18 mouse cellular contexts compared by ENCODE assay signal in the genomic region with DNA sequence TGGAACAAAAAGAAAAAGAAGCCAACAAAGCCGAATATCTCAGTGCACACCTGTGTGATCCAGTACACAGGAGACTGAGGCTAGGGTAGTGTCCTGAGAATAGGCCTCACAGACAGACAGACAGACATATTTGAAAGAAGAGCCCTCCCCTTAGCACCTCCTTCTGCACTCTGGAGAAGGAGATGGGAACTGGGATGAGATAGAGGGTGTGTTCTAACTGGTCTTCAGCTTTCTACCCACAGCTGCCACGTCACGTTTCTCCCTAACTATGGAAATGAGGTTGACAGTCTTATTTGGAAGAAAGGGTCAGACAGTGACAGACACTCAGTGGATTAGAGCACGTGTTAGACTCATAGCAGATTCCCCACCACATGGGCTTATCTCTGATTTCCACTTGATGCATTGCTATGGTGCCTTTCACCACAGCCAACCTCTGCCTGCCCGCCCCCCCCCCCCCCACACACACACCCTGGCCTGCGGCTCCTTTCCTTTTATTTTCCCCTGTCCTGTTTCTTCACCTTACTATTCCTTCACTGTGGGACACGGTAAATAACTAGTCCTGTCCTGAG. TPM values are rescaled to one million over a fixed set of nuclear protein-coding genes. Genes with fewer than 3 reads are reported as not detected.
DNase-seq lines count a peak whose midpoint lies in the region; ATAC-seq and TF ChIP-seq lines count a peak whose summit lies in the region.
"Had no signal": no experiment of that assay in that cellular context is flagged by ENCODE, and none has a peak within 500 bp of the region (broad histone marks: within the 10 kb centered on the region; RNA-seq: fewer than 3 reads in every experiment).

No protein-coding gene starts in this region.

- H3K9ac ChIP-seq in heart, embryonic 15.5 days = no peak overlapping the region
- H3K9ac ChIP-seq in midbrain, postnatal 0 days (replicated peaks; ENCODE audit: low read length, poor library complexity, severe bottlenecking) = no peak overlapping the region
- H3K9ac ChIP-seq in midbrain, embryonic 14.5 days (replicated peaks; ENCODE audit: low read length) = no peak overlapping the region
- no peak overlapping the region for H3K9ac ChIP-seq in forebrain, embryonic 16.5 days (replicated peaks; ENCODE audit: low read depth, low read length)
- H3K9ac ChIP-seq: hindbrain, embryonic 14.5 days had no signal

- H3K4me1 ChIP-seq in heart, embryonic 15.5 days (replicated peaks) = peaks cover 47% of the 10 kb centered on the region
- no peaks in the 10 kb centered on the region for H3K4me1 ChIP-seq in midbrain, postnatal 0 days (ENCODE audit: insufficient read depth, low read length)
- H3K4me1 ChIP-seq in midbrain, embryonic 14.5 days (ENCODE audit: control insufficient read depth, insufficient read depth, low read length) = peaks cover 17% of the 10 kb centered on the region; the same call in 1 of the 2 replicates
- H3K4me1 ChIP-seq in forebrain, embryonic 16.5 days (replicated peaks; ENCODE audit: control insufficient read depth, insufficient read depth, low read length) = peaks cover 40% of the 10 kb centered on the region

- no peaks in the 10 kb centered on the region for H3K27me3 ChIP-seq in heart, embryonic 15.5 days
- no peaks in the 10 kb centered on the region for H3K27me3 ChIP-seq in midbrain, postnatal 0 days (ENCODE audit: insufficient read depth, low read length)
- no peaks in the 10 kb centered on the region for H3K27me3 ChIP-seq in midbrain, embryonic 14.5 days (ENCODE audit: control insufficient read depth, insufficient read depth, low read length)
- no peaks in the 10 kb centered on the region for H3K27me3 ChIP-seq in forebrain, embryonic 16.5 days (replicated peaks; ENCODE audit: control insufficient read depth, insufficient read depth, low read length)

- H3K4me2 ChIP-seq in heart, embryonic 15.5 days = no peak overlapping the region
- H3K4me2 ChIP-seq in midbrain, postnatal 0 days (ENCODE audit: low read depth, low read length, poor library complexity, severe bottlenecking) = no peak overlapping the region
- H3K4me2 ChIP-seq in midbrain, embryonic 14.5 days (ENCODE audit: low read length) = no peak overlapping the region
- H3K4me2 ChIP-seq in forebrain, embryonic 16.5 days (ENCODE audit: low read length) = no peak overlapping the region
- H3K4me2 ChIP-seq: heart, embryonic 11.5 days; hindbrain, embryonic 14.5 days had no signal

- peak overlapping the region; percentile 23; the same call in 1 of the 2 replicates for H3K27ac ChIP-seq in heart, embryonic 15.5 days
- no peak overlapping the region for H3K27ac ChIP-seq in midbrain, postnatal 0 days (ENCODE audit: low read depth, low read length)
- no peak overlapping the region for H3K27ac ChIP-seq in midbrain, embryonic 14.5 days (replicated peaks; ENCODE audit: low read depth, low read length)
- H3K27ac ChIP-seq in forebrain, embryonic 16.5 days (ENCODE audit: low read length) = peak overlapping the region; percentile 36; the same call in 1 of the 2 replicates
- H3K27ac ChIP-seq: embryonic facial prominence, embryonic 10.5 days; hindbrain, embryonic 14.5 days; kidney, postnatal 0 days had no signal

- no peak for DNase-seq in heart, adult 8-10 months (ENCODE audit: low spot score)
- DNase-seq in midbrain, postnatal 0 days (ENCODE audit: low spot score) = no peak
- no peak for DNase-seq in midbrain, embryonic 14.5 days
- DNase-seq in frontal cortex, postnatal 10 days (ENCODE audit: low spot score in 2 of 2) = no peak
- DNase-seq: adrenal gland, postnatal 25 days; gastrocnemius, adult 2 months; lung, postnatal 36 days; thymus, postnatal 14 days had no signal

- no peak for ATAC-seq in heart, embryonic 15.5 days (replicated peaks; ENCODE audit: insufficient number of reproducible peaks, insufficient read depth, low FRiP score, low read depth)
- 0 out of 2 replicates have a peak, but pooled peaks have one; percentile 25 for ATAC-seq in midbrain, postnatal 0 days (ENCODE audit: low FRiP score)
- no peak for ATAC-seq in midbrain, embryonic 14.5 days (ENCODE audit: low FRiP score, low TSS enrichment)
- ATAC-seq in forebrain, embryonic 16.5 days = 0 out of 2 replicates have a peak, but pooled peaks have one; percentile 6
- peak; percentile 66 for ATAC-seq in megakaryocyte-erythroid progenitor cell, adult 5-6 weeks (replicated peaks; ENCODE audit: low FRiP score, low TSS enrichment, poor library complexity, severe bottlenecking)
- ATAC-seq: activated CD4-positive, CD25-positive, alpha-beta regulatory T cell, adult 4 months; CD4-positive, CD25-positive, alpha-beta regulatory T cell, adult 4 months; intestine, embryonic 16.5 days had no signal

- TF ChIP-seq CTCF in midbrain, postnatal 0 days (IDR thresholded peaks at IDR 0.05) = no peak

- 43% methylated on average over 7 of the region's 7 CpGs for WGBS in heart, embryonic 15.5 days
- 49% methylated on average over 7 of the region's 7 CpGs for WGBS in midbrain, postnatal 0 days
- WGBS in midbrain, embryonic 14.5 days = 42% methylated on average over 7 of the region's 7 CpGs
- WGBS in forebrain, embryonic 16.5 days = 56% methylated on average over 6 of the region's 7 CpGs

- no peaks in the 10 kb centered on the region for H3K9me3 ChIP-seq in heart, embryonic 15.5 days (replicated peaks)
- no peaks in the 10 kb centered on the region for H3K9me3 ChIP-seq in midbrain, postnatal 0 days (ENCODE audit: low read length)
- no peaks in the 10 kb centered on the region for H3K9me3 ChIP-seq in midbrain, embryonic 14.5 days (ENCODE audit: control insufficient read depth, low read length)
- H3K9me3 ChIP-seq in forebrain, embryonic 16.5 days (ENCODE audit: control insufficient read depth, low read length) = no peaks in the 10 kb centered on the region
- H3K9me3 ChIP-seq: embryonic facial prominence, embryonic 10.5 days had no signal

- peaks cover 11% of the 10 kb centered on the region for H3K36me3 ChIP-seq in heart, embryonic 15.5 days
- H3K36me3 ChIP-seq in midbrain, postnatal 0 days (ENCODE audit: insufficient read depth, low read length) = no peaks in the 10 kb centered on the region
- no peaks in the 10 kb centered on the region for H3K36me3 ChIP-seq in midbrain, embryonic 14.5 days (ENCODE audit: control insufficient read depth, insufficient read depth, low read length)
- no peaks in the 10 kb centered on the region for H3K36me3 ChIP-seq in forebrain, embryonic 16.5 days (ENCODE audit: control insufficient read depth, insufficient read depth)

- H3K4me3 ChIP-seq in heart, embryonic 15.5 days = no peak overlapping the region
- no peak overlapping the region for H3K4me3 ChIP-seq in midbrain, postnatal 0 days (ENCODE audit: low read depth, low read length)
- no peak overlapping the region for H3K4me3 ChIP-seq in midbrain, embryonic 14.5 days (replicated peaks; ENCODE audit: low read depth, low read length)
- no peak overlapping the region for H3K4me3 ChIP-seq in forebrain, embryonic 16.5 days (replicated peaks; ENCODE audit: low read length)
- H3K4me3 ChIP-seq: embryonic facial prominence, embryonic 10.5 days; gastrocnemius, adult 2 months had no signal

RNA-seq across cellular contexts. Expression of a gene that starts 46.3 kb away (rescaled TPM):
- 19.8 and 24.3 TPM in 2 replicates for polyA plus RNA-seq in heart, embryonic 15.5 days (2015; fragmentation: Nextera tagmentation; extraction: Ambion mirVana)
- 10 to 100 TPM; 68.5 to 92.9 (median 77.7) TPM for total RNA-seq in heart, adult 8-10 months (2022)
- total RNA-seq in midbrain, postnatal 0 days (2014; rRNA removed) = 12.5 and 15.8 TPM in 2 replicates
- 3.1 and 4.1 TPM in 2 replicates for polyA plus RNA-seq in midbrain, postnatal 0 days (2015; fragmentation: Nextera tagmentation; extraction: Ambion mirVana)
- 5.9 and 7.8 TPM in 2 replicates for polyA plus RNA-seq in midbrain, embryonic 14.5 days (2014; fragmentation: Nextera tagmentation; extraction: Ambion mirVana)
- polyA plus RNA-seq in forebrain, embryonic 16.5 days (2015; fragmentation: Nextera tagmentation; extraction: Ambion mirVana) = 7.7 and 8.0 TPM in 2 replicates
- 0.24 TPM in 1 of 2 replicates, not detected in the other for total RNA-seq in megakaryocyte-erythroid progenitor cell, adult 5-6 weeks (2014; fragmentation: Nextera tagmentation)
- not detected in 2 replicates for total RNA-seq in megakaryocyte-erythroid progenitor cell, adult 5-6 weeks (2017)
- polyA plus RNA-seq: activated CD4-positive, CD25-positive, alpha-beta regulatory T cell, adult 4 months; CD4-positive, CD25-positive, alpha-beta regulatory T cell, adult 4 months had no signal

Comparison
In these comparisons a context has a peak if more than half of its experiments do, and no peak if none do; other contexts are left out.
1. ATAC-seq: peak in midbrain, postnatal 0 days (single experiment), forebrain, embryonic 16.5 days (single experiment) and megakaryocyte-erythroid progenitor cell, adult 5-6 weeks (single experiment); none in heart, embryonic 15.5 days (single experiment) and midbrain, embryonic 14.5 days (single experiment).
2. H3K27ac ChIP-seq: peak in heart, embryonic 15.5 days (single experiment) and forebrain, embryonic 16.5 days (single experiment); none in midbrain, postnatal 0 days (single experiment) and midbrain, embryonic 14.5 days (single experiment).